Comparison of ENCODE assay signal across 26 mouse cellular contexts in genomic region chr17:53973606-53974005, GRCm38 (mm10). TPM values are rescaled to one million over a fixed set of nuclear protein-coding genes. Genes with fewer than 3 reads are reported as not detected.
DNase-seq lines count a peak whose midpoint lies in the region; TF ChIP-seq lines count a peak whose summit lies in the region.
"Had no signal": no experiment of that assay in that cellular context is flagged by ENCODE, and none has a peak within 500 bp of the region (broad histone marks: within the 10 kb centered on the region; RNA-seq: fewer than 3 reads in every experiment).

No protein-coding gene starts in this region.

- H3K36me3 ChIP-seq in ES-E14 (ENCODE audit: control insufficient read depth, insufficient read depth, low read length, poor library complexity, severe bottlenecking): no peaks in the 10 kb centered on the region
- H3K36me3 ChIP-seq: G1E had no signal

- H3K9ac ChIP-seq in ES-E14 (ENCODE audit: insufficient read depth, low read depth, low read length, poor library complexity, severe bottlenecking): no peak overlapping the region

- in situ Hi-C loops in ES-E14 (cut with MboI; ENCODE audit: low sequenced_read_pairs in 2 of 2, unreplicated experiment in 2 of 2): no loop called here

- H3K27ac ChIP-seq in ES-E14 (ENCODE audit: insufficient read depth, low read depth, low read length, poor library complexity, severe bottlenecking): no peak overlapping the region

- H3K4me1 ChIP-seq in ES-E14 (ENCODE audit: control insufficient read depth in 2 of 2, insufficient read depth in 2 of 2, low read length in 2 of 2, poor library complexity in 1 of 2): peaks cover 0 to 2% of the 10 kb centered on the region in 2 experiments; a peak in 1 of 4 replicates

- DNase-seq in ES-CJ7 (ENCODE audit: low read depth, low spot score) (peak; percentile 69), ES-E14 (ENCODE audit: low read depth, low spot score) (peak; percentile 17), R1 (ENCODE audit: low read depth, low spot score) (peak; percentile 66), ZHBTc4 (ENCODE audit: low read depth, low spot score) (peak; percentile 49)
- no peak for DNase-seq in adrenal gland, postnatal 14 days
- no peak for DNase-seq in ovary, adult 18-20 months (ENCODE audit: low spot score)
- no peak for DNase-seq in right cerebral cortex, postnatal 10 days (ENCODE audit: low spot score in 2 of 2)
- no peak for DNase-seq in left cerebral cortex, adult 11 months (ENCODE audit: low spot score)
- DNase-seq: adrenal gland, adult 2 months; adrenal gland, adult 8-10 months; adrenal gland, postnatal 10 days; adrenal gland, postnatal 25 days; adrenal gland, postnatal 36 days; B cell, adult 2 months; cerebellum, adult 11 months; cerebellum, adult 11-12 months; cerebellum, adult 18-20 months; cerebellum, adult 2 months; cerebellum, adult 8-10 months; cerebellum, adult 9-10 months; cerebellum, adult 9-11 months had no signal

- no peak overlapping the region for H3K4me3 ChIP-seq in ES-E14 (ENCODE audit: insufficient read depth in 1 of 2, low read depth in 1 of 2, low read length in 2 of 2, poor library complexity in 1 of 2, severe bottlenecking in 1 of 2)

- no peaks in the 10 kb centered on the region for H3K9me3 ChIP-seq in ES-E14 (ENCODE audit: control insufficient read depth, insufficient read depth, low read depth, low read length)
- H3K9me3 ChIP-seq: G1E had no signal

TF ChIP-seq in ES-E14, 5 proteins besides CTCF, POLR2A, EP300 and RAD21:
- TF ChIP-seq ZNF384 (IDR thresholded peaks at IDR 0.05; ENCODE audit: low read depth, low read length) (no peak), HCFC1 (IDR thresholded peaks at IDR 0.05; ENCODE audit: borderline replicate concordance, insufficient read depth, low read length) (no peak), MAFK (IDR thresholded peaks at IDR 0.05; ENCODE audit: insufficient read depth, low read depth, low read length) (no peak), ZC3H11A (IDR thresholded peaks at IDR 0.05; ENCODE audit: borderline replicate concordance, low read depth, low read length) (no peak), CHD2 (IDR thresholded peaks at IDR 0.05; ENCODE audit: low read depth, low read length) (no peak)

RNA-seq across cellular contexts. Expression of gene Sult1c1, which starts 16.9 kb away (rescaled TPM):
- not detected in 2 replicates for total RNA-seq in ES-E14 (2012; rRNA removed)
- not detected in 2 replicates for total RNA-seq in adrenal gland, postnatal 14 days (2021)
- total RNA-seq: adrenal gland, adult 18-20 months; adrenal gland, adult 2 months; adrenal gland, adult 8-10 months; adrenal gland, postnatal 10 days; adrenal gland, postnatal 25 days; adrenal gland, postnatal 36 days; adrenal gland, postnatal 4 days; CH12.LX; G1E; MEL had no signal

Comparison
In these comparisons a context has a peak if more than half of its experiments do, and no peak if none do; other contexts are left out.
1. DNase-seq: peak in ES-CJ7 (single experiment), ES-E14 (single experiment), R1 (single experiment) and ZHBTc4 (single experiment); none in adrenal gland, postnatal 14 days (single experiment), ovary, adult 18-20 months (single experiment), right cerebral cortex, postnatal 10 days (0 of 2) and left cerebral cortex, adult 11 months (single experiment).